In the genomic region with DNA sequence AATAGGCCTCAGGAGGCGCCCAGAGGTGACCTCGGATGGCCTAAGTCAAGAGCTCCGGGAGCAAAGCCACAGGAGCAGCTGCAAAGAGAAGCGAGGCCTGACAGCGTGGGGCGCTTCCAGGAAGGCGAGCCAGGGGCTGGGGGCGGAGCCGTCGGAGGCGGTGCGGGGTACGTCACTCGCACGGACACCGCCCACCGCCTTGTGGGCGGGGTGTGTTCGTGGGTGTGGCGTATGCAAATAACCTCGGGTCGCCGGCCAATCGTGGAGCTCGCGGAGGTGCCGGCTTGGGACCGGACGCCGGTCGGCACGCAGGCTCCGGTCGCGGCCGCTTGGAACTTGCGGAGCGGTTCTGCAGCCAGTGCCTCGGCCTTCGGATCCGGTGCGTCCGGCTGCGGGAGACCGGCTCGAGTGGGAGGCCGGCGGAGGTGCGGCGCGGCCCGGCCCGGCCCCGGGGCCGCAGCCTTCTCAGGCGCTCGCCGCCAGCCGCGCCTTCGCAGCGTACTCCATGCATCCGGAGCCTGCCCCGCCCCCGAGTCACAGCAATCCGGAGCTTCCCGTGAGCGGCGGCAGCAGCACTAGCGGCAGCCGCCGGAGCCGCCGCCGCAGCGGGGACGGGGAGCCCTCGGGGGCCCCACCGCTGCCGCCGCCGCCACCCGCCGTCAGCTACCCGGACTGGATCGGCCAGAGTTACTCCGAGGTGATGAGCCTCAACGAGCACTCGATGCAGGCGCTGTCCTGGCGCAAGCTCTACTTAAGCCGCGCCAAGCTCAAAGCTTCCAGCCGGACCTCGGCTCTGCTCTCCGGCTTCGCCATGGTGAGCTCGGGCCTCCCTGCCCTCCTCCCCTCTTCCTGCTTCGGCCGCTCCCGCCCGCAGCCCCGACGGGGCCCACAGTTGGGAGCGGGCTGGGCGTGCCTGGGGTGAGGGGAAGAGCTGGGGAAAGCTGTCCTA, we compare ENCODE assay signal across 1 mouse cellular context.
TF ChIP-seq lines count a peak whose summit lies in the region.

A gene (plus strand): TSS at position 322 of the 949 bp plus-strand sequence.

TF ChIP-seq in MEL, 35 proteins besides CTCF, POLR2A, EP300 and RAD21 (continued from another document):
- TF ChIP-seq GATA1 (IDR thresholded peaks at IDR 0.05; ENCODE audit: low read depth, low read length) (no peak), KAT2A (conservative IDR thresholded peaks at IDR 0.05; ENCODE audit: low read depth, low read length) (no peak; the same call in 1 of the 2 replicates), CHD2 (IDR thresholded peaks at IDR 0.05; ENCODE audit: low read length) (no peak), ELF1 (IDR thresholded peaks at IDR 0.05; ENCODE audit: low read depth, low read length) (peak; percentile 66), JUND (IDR thresholded peaks at IDR 0.05; ENCODE audit: low read depth, low read length) (no peak), POLR2AphosphoS5 (IDR thresholded peaks at IDR 0.05; ENCODE audit: borderline replicate concordance, low read depth, low read length) (no peak), ZNF384 (IDR thresholded peaks at IDR 0.05; ENCODE audit: low read depth, low read length) (no peak), MAFK (IDR thresholded peaks at IDR 0.05; ENCODE audit: borderline replicate concordance, low read depth, low read length) (no peak), NRF1 (IDR thresholded peaks at IDR 0.05; ENCODE audit: insufficient read depth, low read depth, low read length, poor library complexity, severe bottlenecking) (peak; percentile 44; the same call in 1 of the 2 replicates), MEF2A (IDR thresholded peaks at IDR 0.05; ENCODE audit: extremely low read depth, insufficient replicate concordance, low read depth, low read length, poor library complexity, severe bottlenecking) (0 out of 2 replicates have a peak, but pooled peaks have one; percentile 25), CHD1 (IDR thresholded peaks at IDR 0.05; ENCODE audit: low read depth, low read length) (no peak), USF2 (IDR thresholded peaks at IDR 0.05; ENCODE audit: borderline replicate concordance in 1 of 2, insufficient read depth in 1 of 2, low read depth in 1 of 2, low read length in 2 of 2) (no peak), UBTF (IDR thresholded peaks at IDR 0.05; ENCODE audit: borderline replicate concordance, insufficient read depth, low read depth, low read length) (peak; percentile 86; the same call in 1 of the 2 replicates), RCOR1 (IDR thresholded peaks at IDR 0.05; ENCODE audit: low read depth, low read length) (0 out of 2 replicates have a peak, but pooled peaks have one; percentile 17)
TF ChIP-seq in MEL: peak in this region for 16.
